Mouse (Mus musculus) midbrain, postnatal 0 days (tissue): Measurements from ENCODE around the gene Bbs7. TPM values are rescaled to one million over a fixed set of nuclear protein-coding genes. Genes with fewer than 3 reads are reported as not detected.

Experiments
- ATAC-seq: fragments of 200-750 bp; cut with Nextera tagmentation; 2 replicates; pipeline ENCODE4 v1.8.0; 2017; ENCODE audit warnings: moderate number of reproducible peaks, mild to moderate bottlenecking, moderate TSS enrichment, moderate library complexity; ENCODE audit not compliant: low FRiP score
- DNase-seq: peaks from one replicate; pipeline ENCODE4 v3.0.0-alpha.2; 2015; ENCODE audit warnings: low spot score
- H3K27ac ChIP-seq: fragments of 300-500 bp; sonication (generic); 2 replicates; pipeline ENCODE4 v1.5.1; 2014; ENCODE audit warnings: low read depth, mild to moderate bottlenecking, low read length, mixed read lengths
- H3K27me3 ChIP-seq: fragments of 300-500 bp; sonication (generic); 2 replicates; pipeline ENCODE4 v1.6.1; 2014; ENCODE audit warnings: low read length, control low read depth, mixed read lengths; ENCODE audit not compliant: insufficient read depth
- H3K36me3 ChIP-seq: fragments of 300-500 bp; sonication (generic); 2 replicates; pipeline ENCODE4 v1.6.1; 2014; ENCODE audit warnings: low read length, control low read depth, mixed read lengths; ENCODE audit not compliant: insufficient read depth
- H3K4me1 ChIP-seq: fragments of 300-500 bp; sonication (generic); 2 replicates; pipeline ENCODE4 v1.6.1; 2014; ENCODE audit warnings: mild to moderate bottlenecking, control low read depth, antibody characterized with exemption, low read length, mixed read lengths; ENCODE audit not compliant: insufficient read depth
- H3K4me2 ChIP-seq: fragments of 300-500 bp; sonication (generic); 2 replicates; pipeline ENCODE4 v1.6.1; 2014; ENCODE audit warnings: low read depth, mild to moderate bottlenecking, low read length, mixed read lengths; ENCODE audit not compliant: poor library complexity, severe bottlenecking
- H3K4me3 ChIP-seq: fragments of 300-500 bp; sonication (generic); 2 replicates; pipeline ENCODE4 v1.5.1; 2014; ENCODE audit warnings: low read depth, mild to moderate bottlenecking, low read length, moderate library complexity
- H3K9ac ChIP-seq: fragments of 300-500 bp; sonication (generic); replicated peaks from 2 replicates; pipeline ENCODE4 v1.6.1; 2014; ENCODE audit warnings: mild to moderate bottlenecking, low read length, moderate library complexity, mixed read lengths; ENCODE audit not compliant: poor library complexity, severe bottlenecking
- H3K9me3 ChIP-seq: fragments of 300-500 bp; sonication (generic); 2 replicates; pipeline ENCODE4 v1.6.1; 2016; ENCODE audit warnings: low read length, control low read depth
- CTCF ChIP-seq: IDR thresholded peaks from 2 replicates; pipeline ENCODE4 v1.5.1; 2016; ENCODE audit warnings: antibody characterized with exemption, mild to moderate bottlenecking
- WGBS: fragments of 180-500 bp; shearing (Covaris S2); extraction: QIAGEN DNeasy Blood & Tissue Kit; methylation state at CpG from one replicate; pipeline ENCODE4 v1.1.7; 2014; 5-methylcytosine and 5-hydroxymethylcytosine counted together
- polyA plus RNA-seq: library from polyadenylated mRNA; unstranded; fragments of >200 nt; fragmentation: Nextera tagmentation; extraction: Ambion mirVana; gene quantifications from 2 replicates; pipeline ENCODE4 v1.2.1, GENCODE M21; 2015
- total RNA-seq: library from RNA; depleted of rRNA; stranded (reverse); fragments of >200 nt; gene quantifications from 2 replicates; pipeline ENCODE4 v1.2.3, GENCODE M21; 2014; rRNA removed

Bbs7 gene
- total and polyA plus RNA-seq, 2 experiments from 2014 or later, result 13.2 to 16.2 TPM

- no peaks in the 10 kb centered on the region for H3K27me3 ChIP-seq
- WGBS, result 29% methylated on average over 18 of the region's 18 CpGs
- TF ChIP-seq CTCF, result no peak
- peak overlapping the region; percentile 32 for H3K4me2 ChIP-seq
- no peaks in the 10 kb centered on the region for H3K9me3 ChIP-seq
- no peak overlapping the region for H3K9ac ChIP-seq
- no peaks in the 10 kb centered on the region for H3K4me1 ChIP-seq
- peak overlapping the region; percentile 12; the same call in 1 of the 2 replicates for H3K4me3 ChIP-seq
- ATAC-seq, result no peak
- no peaks in the 10 kb centered on the region for H3K36me3 ChIP-seq
- H3K27ac ChIP-seq, result no peak overlapping the region
- no peak for DNase-seq
Measured at GRCm38 (mm10) chr3:36531979-36532542, 81.2 kb downstream of the Bbs7 start.

- WGBS, result 42% methylated on average over 2 of the region's 2 CpGs
- DNase-seq (no peak), ATAC-seq (no peak)
Measured at GRCm38 (mm10) chr3:36531242-36531641, 82.0 kb downstream of the Bbs7 start.

GRCm38 (mm10) chr3:36530781-36531180 is 82.5 kb downstream of the Bbs7 start:
- no peak for DNase-seq
- Histone ChIP-seq H3K4me3 (no peak overlapping the region), H3K4me1 (no peaks in the 10 kb centered on the region), H3K9me3 (no peaks in the 10 kb centered on the region), H3K4me2 (no peak overlapping the region), H3K9ac (no peak overlapping the region), H3K27ac (no peak overlapping the region), H3K27me3 (no peaks in the 10 kb centered on the region), H3K36me3 (no peaks in the 10 kb centered on the region)
- WGBS, result 86% methylated on average over 5 of the region's 5 CpGs
- no peak for TF ChIP-seq CTCF
- no peak for ATAC-seq

More at GRCm38 (mm10) chr3:36531242-36531641, 82.0 kb downstream of the Bbs7 start:
- H3K27me3 ChIP-seq, result no peaks in the 10 kb centered on the region
- no peak overlapping the region for H3K27ac ChIP-seq
- no peak for TF ChIP-seq CTCF
- H3K36me3 ChIP-seq, result no peaks in the 10 kb centered on the region
- no peaks in the 10 kb centered on the region for H3K4me1 ChIP-seq
- no peak overlapping the region for H3K4me3 ChIP-seq
- H3K4me2 ChIP-seq, result no peak overlapping the region
- H3K9ac ChIP-seq, result no peak overlapping the region
- no peaks in the 10 kb centered on the region for H3K9me3 ChIP-seq

- H3K36me3 ChIP-seq, result no peaks in the 10 kb centered on the region
- no peak for TF ChIP-seq CTCF
- H3K9me3 ChIP-seq, result no peaks in the 10 kb centered on the region
- no peaks in the 10 kb centered on the region for H3K27me3 ChIP-seq
- no peak for DNase-seq
- H3K9ac ChIP-seq, result no peak overlapping the region
- no peaks in the 10 kb centered on the region for H3K4me1 ChIP-seq
- no peak for ATAC-seq
- 88% methylated on average over 6 of the region's 6 CpGs for WGBS
- H3K4me3 ChIP-seq, result no peak overlapping the region
- H3K27ac ChIP-seq, result no peak overlapping the region
- H3K4me2 ChIP-seq, result no peak overlapping the region
Measured at GRCm38 (mm10) chr3:36530345-36530744, 82.9 kb downstream of the Bbs7 start.

- Histone ChIP-seq H3K27ac (no peak overlapping the region), H3K9ac (no peak overlapping the region), H3K9me3 (no peaks in the 10 kb centered on the region), H3K4me3 (no peak overlapping the region), H3K4me2 (no peak overlapping the region), H3K36me3 (no peaks in the 10 kb centered on the region), H3K4me1 (peaks cover 5% of the 10 kb centered on the region; the same call in 1 of the 2 replicates), H3K27me3 (peaks cover 21% of the 10 kb centered on the region; the same call in 1 of the 2 replicates)
- no peak for TF ChIP-seq CTCF
- 79% methylated on average over 3 of the region's 3 CpGs for WGBS
- no peak for DNase-seq
- no peak for ATAC-seq
Measured at GRCm38 (mm10) chr3:36524466-36524865, 88.8 kb downstream of the Bbs7 start.

Other genes starting within 250 kb of the Bbs7 start
- gene Anxa5, start 137.6 kb downstream of the Bbs7 start, total RNA-seq, result 27.9 and 28.2 TPM in 2 replicates
- gene Anxa5, start 137.6 kb downstream of the Bbs7 start, polyA plus RNA-seq, result 43.1 and 48.4 TPM in 2 replicates
- gene 1810062G17Rik, start 137.5 kb downstream of the Bbs7 start, total RNA-seq, result not detected in 2 replicates
- 0.23 and 0.44 TPM in 2 replicates for gene 1810062G17Rik, start 137.5 kb downstream of the Bbs7 start, polyA plus RNA-seq
- 0.22 and 0.42 TPM in 2 replicates for gene Gm11549, start 91.7 kb downstream of the Bbs7 start, total RNA-seq
- 0.28 and 0.31 TPM in 2 replicates for gene Gm11549, start 91.7 kb downstream of the Bbs7 start, polyA plus RNA-seq
- 42.5 and 53.9 TPM in 2 replicates for gene Exosc9, start 60.9 kb downstream of the Bbs7 start, total RNA-seq
- gene Exosc9, start 60.9 kb downstream of the Bbs7 start, polyA plus RNA-seq, result 68.2 and 70.9 TPM in 2 replicates
- 15.0 and 16.9 TPM in 2 replicates for gene Ccna2, start 41.3 kb downstream of the Bbs7 start, total RNA-seq
- 10.5 and 10.7 TPM in 2 replicates for gene Ccna2, start 41.3 kb downstream of the Bbs7 start, polyA plus RNA-seq
- gene Trpc3, start 76.7 kb upstream of the Bbs7 start, total RNA-seq, result 21.5 and 29.9 TPM in 2 replicates
- 9.0 and 9.9 TPM in 2 replicates for gene Trpc3, start 76.7 kb upstream of the Bbs7 start, polyA plus RNA-seq
- gene 4932438A13Rik, start 249.6 kb upstream of the Bbs7 start, total RNA-seq, result 62.2 and 93.7 TPM in 2 replicates
- 54.4 and 63.9 TPM in 2 replicates for gene 4932438A13Rik, start 249.6 kb upstream of the Bbs7 start, polyA plus RNA-seq